Mouse (Mus musculus) liver, embryonic 12.5 days (tissue): ENCODE results near the gene Ptpn13. TPM values are rescaled to one million over a fixed set of nuclear protein-coding genes. Genes with fewer than 3 reads are reported as not detected.

Source experiments
- ATAC-seq: fragments of 200-750 bp; cut with Nextera tagmentation; 2 replicates; pipeline ENCODE4 v1.8.0; 2017; ENCODE audit warnings: moderate number of reproducible peaks, mild to moderate bottlenecking, moderate library complexity
- H3K27ac ChIP-seq: fragments of 300-500 bp; sonication (generic); 2 replicates; pipeline ENCODE4 v1.5.1; 2016; ENCODE audit warnings: mild to moderate bottlenecking
- H3K27me3 ChIP-seq: fragments of 300-500 bp; sonication (generic); replicated peaks from 2 replicates; pipeline ENCODE4 v1.6.1; 2016; ENCODE audit warnings: mild to moderate bottlenecking, moderate library complexity
- H3K36me3 ChIP-seq: fragments of 300-500 bp; sonication (generic); 2 replicates; pipeline ENCODE4 v1.6.1; 2016; ENCODE audit warnings: mild to moderate bottlenecking, moderate library complexity
- H3K4me1 ChIP-seq: fragments of 300-500 bp; sonication (generic); 2 replicates; pipeline ENCODE4 v1.6.1; 2016
- H3K4me2 ChIP-seq: fragments of 300-500 bp; sonication (generic); 2 replicates; pipeline ENCODE4 v1.6.1; 2016; ENCODE audit warnings: mild to moderate bottlenecking, moderate library complexity
- H3K4me3 ChIP-seq: fragments of 300-500 bp; sonication (generic); 2 replicates; pipeline ENCODE4 v1.5.1; 2016; ENCODE audit warnings: mild to moderate bottlenecking, moderate library complexity
- H3K9ac ChIP-seq: fragments of 300-500 bp; sonication (generic); 2 replicates; pipeline ENCODE4 v1.6.1; 2016; ENCODE audit warnings: mild to moderate bottlenecking, moderate library complexity
- H3K9me3 ChIP-seq: fragments of 300-500 bp; sonication (generic); replicated peaks from 2 replicates; pipeline ENCODE4 v1.6.1; 2016; ENCODE audit warnings: mild to moderate bottlenecking, moderate library complexity
- WGBS: fragments of 180-500 bp; shearing (Covaris S2); methylation state at CpG from one replicate; pipeline ENCODE4 v1.1.7; 2016; ENCODE audit not compliant: insufficient replicate concordance; 5-methylcytosine and 5-hydroxymethylcytosine counted together
- polyA plus RNA-seq: library from polyadenylated mRNA; unstranded; fragments of >200 nt; fragmentation: Nextera tagmentation; extraction: Ambion mirVana; gene quantifications from 2 replicates; pipeline ENCODE4 v1.2.1, GENCODE M21; 2016

Gene Ptpn13
- polyA plus RNA-seq, 1 experiment from 2014 or later: 3.6 TPM

DNA sequence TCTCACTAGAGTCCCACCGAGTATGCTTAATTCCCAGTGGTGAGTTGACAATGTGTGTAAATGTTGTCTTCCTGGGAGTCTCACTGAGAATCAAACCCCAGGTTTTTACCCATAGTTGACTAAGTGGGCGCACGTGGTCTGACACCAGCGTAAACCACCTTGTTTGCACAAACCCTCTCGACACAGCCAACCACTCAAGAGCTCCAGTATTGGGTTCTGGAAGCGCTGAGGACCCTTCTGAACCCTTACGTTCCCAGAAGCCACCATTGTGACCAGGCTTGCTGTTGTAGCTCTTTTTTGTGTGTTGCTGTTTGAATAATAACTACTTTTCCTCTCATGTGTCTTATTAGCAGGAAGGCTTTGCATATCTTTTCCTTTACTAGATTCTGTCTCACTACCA lies 20.4 kb downstream of the Ptpn13 start:
- H3K9ac ChIP-seq: no peak overlapping the region
- no peaks in the 10 kb centered on the region for H3K9me3 ChIP-seq
- H3K27ac ChIP-seq: no peak overlapping the region
- H3K4me1 ChIP-seq: peaks cover 4% of the 10 kb centered on the region; the same call in 1 of the 2 replicates
- H3K4me3 ChIP-seq: no peak overlapping the region
- no peaks in the 10 kb centered on the region for H3K36me3 ChIP-seq
- no peaks in the 10 kb centered on the region for H3K27me3 ChIP-seq
- H3K4me2 ChIP-seq: no peak overlapping the region
- 76% methylated on average over 7 of the region's 7 CpGs for WGBS
- ATAC-seq: no peak

DNA sequence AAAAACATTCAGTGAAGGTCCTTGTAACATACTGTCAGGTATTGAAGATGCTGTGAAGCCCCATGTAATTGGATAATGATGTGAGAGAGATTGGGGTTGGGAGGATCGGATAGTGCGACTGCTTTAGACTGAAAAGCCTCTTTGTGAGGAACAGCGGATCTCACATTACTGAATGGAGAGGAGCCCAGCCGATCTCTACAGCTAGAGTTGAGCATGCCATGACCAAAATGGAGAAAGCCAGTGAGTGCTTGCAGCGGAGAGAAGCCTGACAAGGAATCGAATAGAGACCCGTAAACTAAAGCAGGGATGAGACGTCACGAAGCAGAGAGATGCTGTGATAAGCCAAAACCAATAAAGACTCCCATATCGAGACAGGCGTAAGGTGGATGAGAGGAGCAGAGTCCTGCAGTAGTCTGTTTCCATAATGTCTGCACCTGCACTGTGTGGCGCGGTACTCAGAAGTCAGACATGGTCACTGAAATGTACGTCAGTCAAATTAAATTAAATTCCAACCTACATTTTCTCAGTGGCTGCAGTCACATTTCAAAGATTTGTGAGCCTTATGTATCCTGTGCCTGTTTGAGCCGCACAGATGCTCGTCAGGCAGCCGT lies 22.9 kb downstream of the Ptpn13 start:
- no peaks in the 10 kb centered on the region for H3K36me3 ChIP-seq

DNA sequence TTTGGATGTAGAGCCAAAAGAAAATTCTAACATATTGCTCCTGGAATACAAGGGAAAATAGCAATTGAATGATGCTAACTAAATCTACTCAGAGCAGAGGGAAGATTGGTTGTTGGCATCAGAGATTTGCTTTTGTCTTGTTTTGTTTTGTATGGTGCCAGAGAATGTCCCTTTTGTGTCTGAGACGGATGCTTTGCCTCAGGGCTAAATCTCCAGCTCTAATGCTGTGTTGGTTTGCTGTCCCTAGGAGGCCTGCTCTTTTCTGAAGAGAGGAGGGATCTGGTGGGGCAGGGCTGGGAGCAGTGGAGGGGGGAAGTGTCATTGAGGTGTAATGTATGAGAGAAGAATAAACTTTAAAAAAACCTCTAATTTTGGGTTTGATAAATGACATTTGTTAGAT lies 23.5 kb downstream of the Ptpn13 start:
- H3K36me3 ChIP-seq: no peaks in the 10 kb centered on the region
- no peak for ATAC-seq
- H3K4me3 ChIP-seq: no peak overlapping the region
- WGBS: 59% methylated on average over 1 of the region's 1 CpGs
- no peak overlapping the region for H3K9ac ChIP-seq
- no peak overlapping the region for H3K4me2 ChIP-seq
- H3K9me3 ChIP-seq: no peaks in the 10 kb centered on the region
- H3K27me3 ChIP-seq: no peaks in the 10 kb centered on the region
- no peaks in the 10 kb centered on the region for H3K4me1 ChIP-seq
- H3K27ac ChIP-seq: no peak overlapping the region

More for the DNA sequence above, 22.9 kb downstream of the Ptpn13 start:
- Histone ChIP-seq H3K27me3 (no peaks in the 10 kb centered on the region), H3K9ac (no peak overlapping the region), H3K4me3 (no peak overlapping the region), H3K9me3 (no peaks in the 10 kb centered on the region), H3K27ac (no peak overlapping the region), H3K4me2 (no peak overlapping the region), H3K4me1 (peaks cover 2% of the 10 kb centered on the region; the same call in 1 of the 2 replicates)
- no peak for ATAC-seq
- WGBS: 85% methylated on average over 17 of the region's 17 CpGs

DNA sequence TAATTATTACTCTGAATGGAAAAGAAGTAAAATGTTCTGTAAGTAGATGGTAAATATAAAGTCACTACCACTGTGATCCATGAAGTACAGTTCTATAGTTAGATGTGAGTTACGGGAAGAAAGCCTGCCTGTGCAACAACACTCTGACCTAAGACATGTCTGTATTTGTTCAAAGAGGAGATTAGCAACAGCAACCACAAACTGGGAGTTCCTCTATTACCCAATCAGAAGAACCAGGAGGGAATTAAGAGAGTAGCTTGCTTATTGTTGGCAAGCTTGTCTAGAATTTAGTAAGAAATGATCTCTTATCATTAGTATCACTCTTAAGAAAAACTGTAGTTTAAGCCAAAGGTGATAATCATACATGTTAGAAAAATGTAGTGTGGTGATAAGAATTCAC lies 25.7 kb downstream of the Ptpn13 start:
- no peak for ATAC-seq
- WGBS: 63% methylated on average over 1 of the region's 1 CpGs

DNA sequence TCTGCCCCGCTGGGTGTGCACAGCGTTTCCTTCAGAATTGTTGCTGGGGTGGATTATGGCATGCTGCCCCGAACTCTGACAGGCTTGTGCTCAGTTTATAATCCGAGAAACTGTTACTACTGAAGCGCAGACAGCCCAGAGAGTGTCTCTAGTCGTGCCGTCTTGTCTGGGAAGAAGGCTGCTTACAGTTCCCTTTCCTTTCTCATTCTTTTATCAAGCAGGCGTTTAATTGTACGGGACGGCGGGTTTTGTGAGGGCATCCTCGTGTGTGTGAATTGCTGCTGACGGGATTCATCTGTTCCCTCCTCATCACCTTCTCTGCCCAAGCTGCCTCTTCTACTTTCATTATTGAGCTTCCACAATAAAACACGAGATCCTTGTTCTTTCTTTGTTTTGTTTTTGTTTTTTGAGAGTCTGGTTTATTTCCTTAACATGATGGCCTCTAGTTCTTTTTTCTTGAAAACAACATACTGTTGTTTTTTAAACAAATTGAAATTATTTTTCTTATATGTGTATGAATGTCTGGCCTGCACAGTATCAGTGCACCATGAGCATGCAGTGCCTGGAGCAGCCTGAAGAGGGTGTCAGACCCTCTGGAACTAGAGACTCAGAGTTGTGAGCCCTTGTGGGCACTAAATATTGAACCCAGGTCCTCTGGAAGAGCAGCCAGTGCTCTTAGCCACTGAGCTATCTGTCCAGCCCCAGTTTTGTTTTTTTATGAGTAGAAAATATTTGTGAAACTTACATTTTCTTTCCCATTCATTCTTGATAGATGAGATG lies 28.6 kb downstream of the Ptpn13 start:
- no peaks in the 10 kb centered on the region for H3K36me3 ChIP-seq
- no peak overlapping the region for H3K4me3 ChIP-seq
- H3K27me3 ChIP-seq: no peaks in the 10 kb centered on the region
- H3K9me3 ChIP-seq: no peaks in the 10 kb centered on the region
- no peak overlapping the region for H3K4me2 ChIP-seq
- H3K4me1 ChIP-seq: no peaks in the 10 kb centered on the region
- H3K9ac ChIP-seq: no peak overlapping the region
- WGBS: 71% methylated on average over 14 of the region's 14 CpGs
- no peak overlapping the region for H3K27ac ChIP-seq
- ATAC-seq: no peak

More for the DNA sequence above, 25.7 kb downstream of the Ptpn13 start:
- Histone ChIP-seq H3K9me3 (no peaks in the 10 kb centered on the region), H3K4me3 (no peak overlapping the region), H3K27ac (no peak overlapping the region), H3K27me3 (no peaks in the 10 kb centered on the region), H3K4me2 (no peak overlapping the region), H3K36me3 (no peaks in the 10 kb centered on the region), H3K4me1 (no peaks in the 10 kb centered on the region), H3K9ac (no peak overlapping the region)

DNA sequence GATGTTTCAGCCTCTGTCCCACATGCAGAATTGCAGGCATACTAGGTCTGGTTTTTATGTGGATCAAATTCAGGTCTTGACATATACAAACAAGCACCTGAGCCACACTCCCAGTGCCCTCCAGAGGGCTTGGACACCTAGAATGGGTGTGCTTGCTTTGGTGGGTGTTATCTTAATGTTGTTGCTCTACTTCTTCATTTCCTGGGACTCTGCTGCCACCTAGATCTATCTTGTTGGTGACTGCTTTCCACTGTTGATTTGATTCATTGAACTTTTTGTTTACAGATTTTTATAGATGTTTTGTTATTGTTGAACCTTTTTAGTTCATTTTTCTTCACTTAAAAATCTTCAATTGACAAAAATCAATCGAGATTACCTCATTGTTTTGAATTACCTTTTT lies 31.8 kb downstream of the Ptpn13 start:
- Histone ChIP-seq H3K4me3 (no peak overlapping the region), H3K4me1 (peaks cover 6% of the 10 kb centered on the region; the same call in 1 of the 2 replicates), H3K27ac (no peak overlapping the region), H3K36me3 (no peaks in the 10 kb centered on the region), H3K4me2 (no peak overlapping the region), H3K9ac (no peak overlapping the region), H3K9me3 (no peaks in the 10 kb centered on the region), H3K27me3 (no peaks in the 10 kb centered on the region)
- ATAC-seq: no peak
- 56% methylated on average over 1 of the region's 1 CpGs for WGBS

DNA sequence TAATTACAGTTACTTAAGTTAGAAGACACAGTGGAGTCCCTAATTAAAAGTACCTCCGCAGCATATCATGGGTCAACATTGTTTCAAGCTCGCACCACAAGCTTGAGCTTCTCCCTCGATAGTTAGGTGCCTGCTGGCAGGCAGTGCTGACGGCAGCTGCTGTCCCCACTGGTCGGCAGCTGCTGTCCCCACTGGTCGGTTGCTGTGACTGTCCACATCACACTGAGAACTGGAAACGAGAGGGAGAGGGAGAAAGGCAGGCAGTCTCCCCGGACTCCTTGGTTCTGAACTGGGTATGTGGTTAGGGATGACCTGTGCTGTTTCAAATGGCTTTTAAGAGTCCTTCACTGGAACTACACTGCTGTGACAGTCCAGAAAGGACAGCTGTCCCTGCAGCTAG lies 33.4 kb downstream of the Ptpn13 start:
- peaks cover 6% of the 10 kb centered on the region; the same call in 1 of the 2 replicates for H3K4me1 ChIP-seq
- no peak for ATAC-seq
- H3K27me3 ChIP-seq: no peaks in the 10 kb centered on the region
- H3K4me3 ChIP-seq: no peak overlapping the region
- H3K9me3 ChIP-seq: no peaks in the 10 kb centered on the region
- no peak overlapping the region for H3K27ac ChIP-seq
- no peak overlapping the region for H3K9ac ChIP-seq
- WGBS: 65% methylated on average over 8 of the region's 8 CpGs
- H3K4me2 ChIP-seq: no peak overlapping the region
- H3K36me3 ChIP-seq: no peaks in the 10 kb centered on the region

DNA sequence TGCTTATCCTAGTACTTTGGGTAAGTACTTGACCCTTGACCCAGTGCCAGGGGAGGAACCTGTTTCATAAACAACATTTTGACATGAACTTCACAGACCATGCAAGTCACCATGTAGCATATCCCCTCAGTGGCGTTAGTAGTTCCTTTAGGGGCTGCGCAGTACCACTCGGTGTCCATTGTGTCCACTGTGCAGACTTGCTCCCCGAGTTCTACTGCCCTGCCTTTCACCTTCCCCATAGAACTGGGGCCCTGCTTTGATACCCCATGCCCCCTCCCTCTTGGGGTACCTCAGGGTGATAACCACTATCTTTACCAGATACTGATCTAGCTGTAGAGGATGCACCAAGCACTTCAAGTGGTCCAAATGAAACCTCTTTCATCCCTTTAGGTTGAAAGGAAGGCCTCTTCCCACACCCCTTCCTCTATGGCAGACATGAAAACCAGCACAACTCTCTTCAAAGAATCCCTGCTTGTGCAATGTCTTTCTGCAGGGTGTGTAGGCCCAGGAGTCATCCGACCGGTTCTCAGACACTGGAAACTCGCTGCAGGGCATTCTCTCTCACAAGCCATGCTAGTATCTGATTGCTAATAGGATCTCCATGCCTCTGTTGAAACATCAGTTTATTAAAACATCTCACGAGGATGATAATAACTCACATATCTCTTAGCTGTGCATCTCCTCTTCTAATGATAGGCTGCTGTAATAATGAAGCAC lies 34.1 kb downstream of the Ptpn13 start:
- no peak overlapping the region for H3K27ac ChIP-seq
- no peak overlapping the region for H3K4me3 ChIP-seq
- peaks cover 6% of the 10 kb centered on the region; the same call in 1 of the 2 replicates for H3K4me1 ChIP-seq
- H3K9me3 ChIP-seq: no peaks in the 10 kb centered on the region
- no peak for ATAC-seq
- H3K9ac ChIP-seq: no peak overlapping the region
- no peaks in the 10 kb centered on the region for H3K36me3 ChIP-seq
- H3K4me2 ChIP-seq: no peak overlapping the region
- no peaks in the 10 kb centered on the region for H3K27me3 ChIP-seq
- WGBS: 75% methylated on average over 8 of the region's 8 CpGs

DNA sequence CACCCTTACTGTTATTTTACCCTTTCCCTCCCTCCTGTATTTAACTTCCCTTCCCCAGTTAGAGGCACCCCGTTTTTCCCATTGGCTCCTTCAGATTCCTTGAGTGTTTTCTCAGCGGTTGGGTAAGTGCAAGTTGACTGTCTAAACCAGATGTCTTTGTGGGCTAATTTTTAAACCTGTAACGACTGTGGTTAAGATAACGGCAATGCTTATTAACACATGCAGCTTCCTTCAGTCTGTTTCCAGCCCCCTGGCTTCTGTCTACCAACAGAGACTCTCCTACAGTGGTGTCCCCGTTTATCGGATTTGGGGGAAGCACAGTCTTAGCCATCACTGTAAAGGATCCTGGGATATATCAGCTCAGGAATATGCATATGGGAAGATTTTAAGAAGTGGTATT lies 35.9 kb downstream of the Ptpn13 start:
- Histone ChIP-seq H3K4me1 (peaks cover 6% of the 10 kb centered on the region; the same call in 1 of the 2 replicates), H3K9ac (no peak overlapping the region), H3K27me3 (no peaks in the 10 kb centered on the region), H3K9me3 (no peaks in the 10 kb centered on the region), H3K36me3 (no peaks in the 10 kb centered on the region), H3K4me2 (no peak overlapping the region), H3K4me3 (no peak overlapping the region), H3K27ac (no peak overlapping the region)
- 50% methylated on average over 6 of the region's 6 CpGs for WGBS
- ATAC-seq: no peak

DNA sequence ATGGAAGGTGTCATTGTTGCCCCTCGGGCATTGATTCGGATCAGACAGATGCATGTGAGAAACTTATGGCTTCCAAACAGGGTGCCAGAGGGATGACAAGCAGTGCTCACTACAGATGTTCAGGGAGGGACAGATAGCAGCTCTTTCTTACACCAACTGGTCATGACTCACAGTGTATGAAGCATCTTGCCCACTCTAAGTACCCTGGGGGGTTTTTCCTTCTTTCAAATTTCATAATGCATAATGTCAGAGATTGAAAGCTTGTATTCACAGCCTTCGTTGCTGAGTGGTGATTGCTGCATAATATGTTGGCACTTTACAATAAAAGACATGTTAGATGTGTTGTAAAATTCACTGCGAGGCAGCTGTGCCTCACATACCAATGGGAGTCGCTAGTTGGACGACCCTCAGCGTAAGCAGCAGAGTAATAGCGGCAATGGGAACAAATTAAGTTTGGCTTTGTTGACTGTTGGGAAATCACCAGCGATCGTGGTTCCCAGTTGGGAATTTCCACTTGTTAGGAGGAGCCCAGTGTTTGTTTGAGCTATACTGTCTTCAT lies 38.7 kb downstream of the Ptpn13 start:
- WGBS: 77% methylated on average over 10 of the region's 10 CpGs
- ATAC-seq: no peak
- no peak overlapping the region for H3K27ac ChIP-seq

DNA sequence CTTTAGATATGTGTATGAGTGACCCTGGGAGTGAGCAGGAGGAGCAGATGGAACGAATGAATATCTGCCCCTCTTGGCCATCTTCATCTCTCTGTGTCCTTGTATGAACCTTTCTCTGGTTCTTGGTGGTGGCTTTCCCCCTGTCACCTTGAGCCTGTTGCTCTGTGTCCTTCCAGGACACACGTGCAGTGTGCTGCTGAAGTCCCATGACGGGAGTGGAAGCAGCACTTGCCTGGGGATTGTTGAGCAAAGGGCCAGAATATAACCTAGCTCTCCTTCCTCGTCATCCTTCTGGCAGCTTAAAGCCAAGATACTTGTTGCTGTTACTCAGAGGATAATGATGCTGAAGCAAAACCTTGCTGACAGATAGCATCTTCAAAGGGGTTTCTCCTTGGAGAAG lies 39.3 kb downstream of the Ptpn13 start:
- ATAC-seq: no peak
- Histone ChIP-seq H3K36me3 (no peaks in the 10 kb centered on the region), H3K4me1 (no peaks in the 10 kb centered on the region), H3K27ac (no peak overlapping the region), H3K9me3 (no peaks in the 10 kb centered on the region), H3K4me2 (no peak overlapping the region), H3K4me3 (no peak overlapping the region), H3K9ac (no peak overlapping the region), H3K27me3 (no peaks in the 10 kb centered on the region)
- 67% methylated on average over 4 of the region's 4 CpGs for WGBS

More for the DNA sequence above, 38.7 kb downstream of the Ptpn13 start:
- Histone ChIP-seq H3K4me1 (peaks cover 5% of the 10 kb centered on the region; the same call in 1 of the 2 replicates), H3K9me3 (no peaks in the 10 kb centered on the region), H3K36me3 (no peaks in the 10 kb centered on the region), H3K4me3 (no peak overlapping the region), H3K9ac (no peak overlapping the region), H3K4me2 (no peak overlapping the region), H3K27me3 (no peaks in the 10 kb centered on the region)

DNA sequence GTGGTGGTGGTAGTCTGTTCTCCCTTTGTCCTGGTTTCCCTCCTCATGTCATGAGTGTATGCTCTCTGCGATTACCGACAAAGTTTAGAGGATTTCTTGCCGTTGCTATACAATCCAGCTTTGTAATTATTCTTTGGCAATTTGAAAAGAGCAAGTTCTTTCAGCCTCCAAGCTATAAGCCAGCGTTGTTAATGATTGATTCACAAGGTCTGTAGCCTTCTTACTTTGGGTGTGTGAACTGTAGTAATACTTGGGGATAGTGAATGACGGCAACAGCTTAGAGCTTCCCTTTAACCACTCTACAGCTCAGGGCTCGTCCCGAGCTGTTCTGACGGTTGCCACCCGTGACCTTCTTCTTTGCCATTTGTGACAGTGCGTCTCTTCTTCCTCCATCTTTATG lies 39.8 kb downstream of the Ptpn13 start:
- H3K4me3 ChIP-seq: no peak overlapping the region
- ATAC-seq: no peak
- H3K9ac ChIP-seq: no peak overlapping the region
- H3K4me1 ChIP-seq: no peaks in the 10 kb centered on the region
- no peaks in the 10 kb centered on the region for H3K9me3 ChIP-seq
- no peak overlapping the region for H3K4me2 ChIP-seq
- no peaks in the 10 kb centered on the region for H3K27me3 ChIP-seq
- H3K27ac ChIP-seq: no peak overlapping the region
- WGBS: 75% methylated on average over 10 of the region's 10 CpGs
- H3K36me3 ChIP-seq: no peaks in the 10 kb centered on the region
